Mouse (Mus musculus): ENCODE measurements around the gene Atp8a1. TPM values are rescaled to one million over a fixed set of nuclear protein-coding genes. Genes with fewer than 3 reads are reported as not detected.

The Atp8a1 gene
- polyA plus RNA-seq, 1 experiment: 20.6 TPM

GRCm38 (mm10) chr5:67739261-67739660 is 108.0 kb downstream of the Atp8a1 start:
- Histone ChIP-seq H3K9me3 (replicated peaks; ENCODE audit: control insufficient read depth, insufficient read depth, low read length, poor library complexity, severe bottlenecking) (no peaks in the 10 kb centered on the region), H3K4me1 (ENCODE audit: control insufficient read depth, insufficient read depth, low read length) (no peaks in the 10 kb centered on the region), H3K27ac (ENCODE audit: insufficient read depth, low read length) (no peak overlapping the region), H3K9ac (ENCODE audit: low read depth, poor library complexity, severe bottlenecking) (no peak overlapping the region), H3K36me3 (ENCODE audit: control insufficient read depth, insufficient read depth, low read length, poor library complexity, severe bottlenecking) (no peaks in the 10 kb centered on the region), H3K4me3 (ENCODE audit: low read depth, low read length) (no peak overlapping the region), H3K27me3 (ENCODE audit: control insufficient read depth, insufficient read depth, low read length, poor library complexity, severe bottlenecking) (no peaks in the 10 kb centered on the region)
- no peak for TF ChIP-seq CTCF (IDR thresholded peaks at IDR 0.05; ENCODE audit: low read depth, low read length)
- no peak for TF ChIP-seq EP300 (IDR thresholded peaks at IDR 0.05; ENCODE audit: insufficient read depth, low read depth, low read length)
- no peak for TF ChIP-seq POLR2A (IDR thresholded peaks at IDR 0.05; ENCODE audit: insufficient read depth, low read length)

- no peaks in the 10 kb centered on the region for H3K27me3 ChIP-seq (ENCODE audit: control insufficient read depth, insufficient read depth, low read length, poor library complexity, severe bottlenecking)
- H3K9me3 ChIP-seq (replicated peaks; ENCODE audit: control insufficient read depth, insufficient read depth, low read length, poor library complexity, severe bottlenecking): no peaks in the 10 kb centered on the region
- no peak overlapping the region for H3K27ac ChIP-seq (ENCODE audit: insufficient read depth, low read length)
- no peak overlapping the region for H3K9ac ChIP-seq (ENCODE audit: low read depth, poor library complexity, severe bottlenecking)
- H3K4me3 ChIP-seq (ENCODE audit: low read depth, low read length): no peak overlapping the region
- no peaks in the 10 kb centered on the region for H3K36me3 ChIP-seq (ENCODE audit: control insufficient read depth, insufficient read depth, low read length, poor library complexity, severe bottlenecking)
- TF ChIP-seq EP300 (IDR thresholded peaks at IDR 0.05; ENCODE audit: insufficient read depth, low read depth, low read length): no peak
- TF ChIP-seq POLR2A (IDR thresholded peaks at IDR 0.05; ENCODE audit: insufficient read depth, low read length): no peak
- TF ChIP-seq CTCF (IDR thresholded peaks at IDR 0.05; ENCODE audit: low read depth, low read length): no peak
- H3K4me1 ChIP-seq (ENCODE audit: control insufficient read depth, insufficient read depth, low read length): no peaks in the 10 kb centered on the region
Measured at GRCm38 (mm10) chr5:67738133-67738532, 109.1 kb downstream of the Atp8a1 start.

GRCm38 (mm10) chr5:67735771-67736170 is 111.5 kb downstream of the Atp8a1 start:
- TF ChIP-seq EP300 (IDR thresholded peaks at IDR 0.05; ENCODE audit: insufficient read depth, low read depth, low read length) (no peak), CTCF (IDR thresholded peaks at IDR 0.05; ENCODE audit: low read depth, low read length) (no peak), POLR2A (IDR thresholded peaks at IDR 0.05; ENCODE audit: insufficient read depth, low read length) (no peak)
- no peak overlapping the region for H3K4me3 ChIP-seq (ENCODE audit: low read depth, low read length)
- H3K9me3 ChIP-seq (replicated peaks; ENCODE audit: control insufficient read depth, insufficient read depth, low read length, poor library complexity, severe bottlenecking): no peaks in the 10 kb centered on the region
- H3K9ac ChIP-seq (ENCODE audit: low read depth, poor library complexity, severe bottlenecking): no peak overlapping the region
- no peaks in the 10 kb centered on the region for H3K27me3 ChIP-seq (ENCODE audit: control insufficient read depth, insufficient read depth, low read length, poor library complexity, severe bottlenecking)
- no peaks in the 10 kb centered on the region for H3K4me1 ChIP-seq (ENCODE audit: control insufficient read depth, insufficient read depth, low read length)
- H3K36me3 ChIP-seq (ENCODE audit: control insufficient read depth, insufficient read depth, low read length, poor library complexity, severe bottlenecking): no peaks in the 10 kb centered on the region
- H3K27ac ChIP-seq (ENCODE audit: insufficient read depth, low read length): no peak overlapping the region

GRCm38 (mm10) chr5:67733551-67734258 is 113.5 kb downstream of the Atp8a1 start:
- Histone ChIP-seq H3K9me3 (replicated peaks; ENCODE audit: control insufficient read depth, insufficient read depth, low read length, poor library complexity, severe bottlenecking) (no peaks in the 10 kb centered on the region), H3K4me1 (ENCODE audit: control insufficient read depth, insufficient read depth, low read length) (no peaks in the 10 kb centered on the region), H3K27ac (ENCODE audit: insufficient read depth, low read length) (no peak overlapping the region), H3K27me3 (ENCODE audit: control insufficient read depth, insufficient read depth, low read length, poor library complexity, severe bottlenecking) (no peaks in the 10 kb centered on the region), H3K36me3 (ENCODE audit: control insufficient read depth, insufficient read depth, low read length, poor library complexity, severe bottlenecking) (no peaks in the 10 kb centered on the region), H3K9ac (ENCODE audit: low read depth, poor library complexity, severe bottlenecking) (no peak overlapping the region), H3K4me3 (ENCODE audit: low read depth, low read length) (no peak overlapping the region)
- TF ChIP-seq EP300 (IDR thresholded peaks at IDR 0.05; ENCODE audit: insufficient read depth, low read depth, low read length): no peak
- TF ChIP-seq CTCF (IDR thresholded peaks at IDR 0.05; ENCODE audit: low read depth, low read length): no peak
- no peak for TF ChIP-seq POLR2A (IDR thresholded peaks at IDR 0.05; ENCODE audit: insufficient read depth, low read length)

GRCm38 (mm10) chr5:67733150-67733549 is 114.1 kb downstream of the Atp8a1 start:
- H3K4me1 ChIP-seq (ENCODE audit: control insufficient read depth, insufficient read depth, low read length): no peaks in the 10 kb centered on the region
- H3K9ac ChIP-seq (ENCODE audit: low read depth, poor library complexity, severe bottlenecking): no peak overlapping the region
- no peaks in the 10 kb centered on the region for H3K36me3 ChIP-seq (ENCODE audit: control insufficient read depth, insufficient read depth, low read length, poor library complexity, severe bottlenecking)
- no peak overlapping the region for H3K4me3 ChIP-seq (ENCODE audit: low read depth, low read length)
- TF ChIP-seq POLR2A (IDR thresholded peaks at IDR 0.05; ENCODE audit: insufficient read depth, low read length): no peak
- no peak for TF ChIP-seq CTCF (IDR thresholded peaks at IDR 0.05; ENCODE audit: low read depth, low read length)
- no peak for TF ChIP-seq EP300 (IDR thresholded peaks at IDR 0.05; ENCODE audit: insufficient read depth, low read depth, low read length)
- H3K9me3 ChIP-seq (replicated peaks; ENCODE audit: control insufficient read depth, insufficient read depth, low read length, poor library complexity, severe bottlenecking): no peaks in the 10 kb centered on the region
- H3K27ac ChIP-seq (ENCODE audit: insufficient read depth, low read length): no peak overlapping the region
- H3K27me3 ChIP-seq (ENCODE audit: control insufficient read depth, insufficient read depth, low read length, poor library complexity, severe bottlenecking): no peaks in the 10 kb centered on the region

- Histone ChIP-seq H3K27ac (ENCODE audit: insufficient read depth, low read length) (no peak overlapping the region), H3K9me3 (replicated peaks; ENCODE audit: control insufficient read depth, insufficient read depth, low read length, poor library complexity, severe bottlenecking) (no peaks in the 10 kb centered on the region), H3K27me3 (ENCODE audit: control insufficient read depth, insufficient read depth, low read length, poor library complexity, severe bottlenecking) (no peaks in the 10 kb centered on the region), H3K36me3 (ENCODE audit: control insufficient read depth, insufficient read depth, low read length, poor library complexity, severe bottlenecking) (no peaks in the 10 kb centered on the region), H3K4me3 (ENCODE audit: low read depth, low read length) (no peak overlapping the region), H3K9ac (ENCODE audit: low read depth, poor library complexity, severe bottlenecking) (no peak overlapping the region), H3K4me1 (ENCODE audit: control insufficient read depth, insufficient read depth, low read length) (no peaks in the 10 kb centered on the region)
- no peak for TF ChIP-seq EP300 (IDR thresholded peaks at IDR 0.05; ENCODE audit: insufficient read depth, low read depth, low read length)
- no peak for TF ChIP-seq CTCF (IDR thresholded peaks at IDR 0.05; ENCODE audit: low read depth, low read length)
- no peak for TF ChIP-seq POLR2A (IDR thresholded peaks at IDR 0.05; ENCODE audit: insufficient read depth, low read length)
Measured at GRCm38 (mm10) chr5:67727755-67728154, 119.5 kb downstream of the Atp8a1 start.
